Mouse (Mus musculus) cerebellum, adult 9-10 months (tissue): Measurements from ENCODE around the gene Rps21.

Experiments
- DNase-seq: peaks from one replicate; pipeline ENCODE4 v3.0.0; 2022

Rps21 gene

DNA sequence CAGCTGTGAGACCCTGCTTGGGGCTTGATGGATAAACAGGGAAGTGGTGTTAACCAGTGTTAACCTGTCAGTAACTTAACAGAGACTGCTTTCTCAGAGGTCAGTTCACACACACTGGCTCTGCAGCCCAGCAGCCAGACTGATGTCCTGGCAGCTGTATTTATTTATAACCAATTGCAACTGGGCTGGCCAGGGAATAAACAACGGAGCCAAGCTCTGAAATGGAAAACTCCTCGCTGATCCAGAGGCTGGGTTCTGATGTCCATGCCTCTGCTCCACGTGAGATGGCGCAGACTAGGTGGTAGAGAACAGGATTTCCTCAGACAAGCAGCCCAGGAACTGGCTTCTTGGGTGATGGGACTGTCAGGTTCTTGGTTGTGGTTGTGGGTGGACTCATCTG, 34.8 kb downstream of the Rps21 start:
- DNase-seq: no peak

DNA sequence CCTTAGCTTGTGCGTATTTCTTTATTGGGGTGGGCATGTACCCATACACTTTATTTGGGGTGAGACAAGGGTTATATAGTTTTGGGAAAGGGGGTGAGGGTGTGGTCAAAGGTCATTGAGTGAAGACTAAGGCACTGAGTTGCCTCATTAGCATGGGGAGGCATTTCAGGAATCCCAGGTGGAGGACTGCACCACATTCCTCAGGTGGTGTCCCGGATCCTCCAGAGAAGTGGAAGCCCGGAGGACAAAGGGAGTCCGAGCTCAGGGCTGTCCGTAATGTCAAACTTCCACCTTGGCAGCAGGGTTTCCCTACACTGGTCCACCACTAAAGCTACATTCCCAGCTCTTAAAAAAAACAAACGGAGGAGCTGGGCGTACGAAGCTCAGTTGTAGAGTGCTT, 35.7 kb downstream of the Rps21 start:
- DNase-seq: no peak

DNA sequence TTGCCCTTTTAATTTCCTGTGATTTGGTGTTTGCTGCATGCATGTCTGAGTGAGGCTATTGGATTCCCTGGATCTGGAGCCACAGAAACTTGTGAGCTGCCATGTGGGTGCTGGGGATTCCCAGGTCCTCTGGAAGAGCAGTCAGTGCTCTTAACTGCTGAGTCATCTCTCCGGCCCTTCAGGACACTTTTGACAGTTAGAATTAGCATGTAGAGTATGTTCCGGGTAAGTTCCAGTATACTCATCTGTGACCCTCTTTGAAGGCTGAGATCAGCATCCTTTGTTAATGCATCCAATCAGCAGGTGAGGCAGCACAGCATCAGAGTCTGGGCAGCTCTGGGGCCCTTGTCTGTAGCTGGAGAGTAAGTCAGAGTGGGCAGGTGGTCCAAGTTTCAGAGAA, 43.1 kb downstream of the Rps21 start:
- DNase-seq: no peak

DNA sequence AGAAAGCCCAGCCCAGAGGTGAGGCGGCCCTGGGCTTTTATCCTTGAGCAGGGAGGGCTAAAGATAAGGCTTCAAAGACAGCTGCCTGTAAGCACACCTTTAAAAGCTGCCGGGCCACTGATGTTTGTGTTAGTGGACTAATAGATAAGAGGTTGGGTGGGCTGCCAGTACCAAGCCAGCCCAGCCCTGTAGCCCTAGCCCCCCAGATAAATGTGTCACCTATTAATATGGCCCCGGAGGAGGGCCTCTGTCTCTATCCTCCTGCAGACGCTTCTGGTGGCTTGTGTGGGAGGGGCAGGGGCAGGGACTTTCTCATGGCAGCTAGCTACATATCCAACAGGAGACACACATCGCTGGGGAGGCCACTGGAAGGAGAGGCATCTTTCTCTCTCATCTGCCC, 43.6 kb downstream of the Rps21 start:
- DNase-seq: no peak

DNA sequence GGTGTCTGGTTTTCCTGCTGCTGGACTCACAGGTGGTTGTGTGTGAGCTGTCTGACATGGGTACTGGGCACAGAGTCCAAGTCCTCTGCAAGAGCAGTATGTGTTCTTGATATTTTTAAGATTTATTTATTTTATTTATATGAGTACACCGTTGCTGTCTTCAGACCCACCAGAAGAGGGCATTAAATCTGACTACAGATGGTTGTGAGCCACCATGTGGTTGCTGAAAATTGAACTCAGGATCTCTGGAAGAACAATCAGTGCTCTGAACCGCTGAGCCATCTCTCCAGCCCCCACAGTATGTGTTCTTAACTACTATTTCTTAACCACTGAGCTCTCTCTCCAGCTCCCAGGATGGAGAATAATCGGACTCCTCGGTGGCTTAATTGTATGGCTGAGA, 45.0 kb downstream of the Rps21 start:
- DNase-seq: no peak

DNA sequence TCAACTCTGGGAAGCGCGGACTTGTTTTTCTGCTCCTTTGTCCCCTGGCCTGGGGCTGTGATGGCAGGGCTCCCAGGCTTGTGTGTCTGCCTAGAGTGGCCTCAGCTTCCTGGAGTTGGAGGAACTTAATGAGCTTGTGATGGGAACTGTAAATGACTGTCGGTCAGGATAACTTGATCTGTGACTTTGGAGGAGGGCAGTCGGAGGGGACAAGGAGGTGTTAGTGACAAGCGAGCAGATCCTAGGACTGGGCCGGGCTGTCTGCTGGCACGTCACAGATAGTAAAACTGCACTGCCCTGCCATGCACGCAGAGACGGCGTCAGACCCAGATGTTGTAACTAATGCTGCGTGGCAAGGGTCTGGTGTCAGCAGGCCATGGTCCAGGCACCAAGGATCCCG, 46.3 kb downstream of the Rps21 start:
- no peak for DNase-seq

DNA sequence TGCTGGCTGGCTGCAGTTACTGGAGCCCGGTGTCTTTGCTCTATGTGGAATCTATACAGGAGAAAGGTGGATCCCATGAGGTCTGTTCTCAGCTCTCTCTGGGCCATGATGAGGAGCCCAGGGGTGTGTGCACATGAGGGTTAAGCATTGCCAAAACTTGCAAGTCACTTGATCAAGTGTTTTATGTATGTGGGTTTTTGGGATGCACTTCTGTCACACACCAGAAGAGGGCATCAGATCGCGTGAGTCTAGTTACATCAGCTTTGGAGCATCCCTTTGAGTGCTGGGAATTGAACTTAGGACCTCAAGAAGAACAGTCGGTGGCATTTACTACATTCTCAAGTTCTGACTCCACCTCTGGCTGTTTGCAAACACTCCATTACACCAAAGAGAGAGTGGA, 47.4 kb downstream of the Rps21 start:
- no peak for DNase-seq

- no peak for DNase-seq
Measured at GRCm38 (mm10) chr2:180305490-180305889, 48.3 kb downstream of the Rps21 start.

- DNase-seq: no peak
Measured at GRCm38 (mm10) chr2:180306009-180306408, 48.8 kb downstream of the Rps21 start.

DNA sequence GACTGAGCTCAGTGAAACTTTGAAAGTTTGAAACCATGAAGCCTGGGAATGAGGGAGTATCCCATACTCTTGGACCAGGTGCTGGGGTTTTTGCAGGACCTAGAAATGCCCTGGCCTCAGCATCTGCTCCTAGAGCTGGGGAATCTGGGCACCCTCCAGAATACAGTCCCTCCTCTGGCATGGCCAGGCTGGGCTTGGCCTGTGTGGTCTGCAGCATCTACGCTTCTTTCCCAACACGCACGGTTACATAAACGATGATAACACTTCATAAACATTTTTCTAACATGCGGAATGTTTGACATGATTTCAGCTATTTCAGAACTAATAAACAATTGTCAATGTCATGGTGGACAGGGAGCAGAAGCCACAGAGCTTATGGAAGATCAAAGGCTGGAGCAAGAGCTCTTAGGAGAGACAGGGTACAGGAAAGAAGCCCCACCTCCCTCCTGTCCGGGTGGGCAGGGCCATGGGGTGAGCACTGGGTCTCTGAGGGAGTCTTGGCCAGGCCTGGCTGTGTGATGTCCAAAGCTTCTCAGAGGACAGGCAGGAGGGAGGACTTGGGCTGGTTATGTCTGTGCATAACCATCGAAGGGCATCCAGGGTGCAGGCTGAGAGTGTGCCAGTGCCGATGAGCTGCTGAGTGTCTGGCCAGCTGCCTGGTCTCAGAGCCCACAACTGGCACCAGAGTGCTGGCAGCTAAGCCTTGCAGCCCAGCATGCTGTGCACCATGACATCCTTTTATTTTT, 49.4 kb downstream of the Rps21 start:
- peak; percentile 7 for DNase-seq

GRCm38 (mm10) chr2:180307680-180308079, 50.5 kb downstream of the Rps21 start:
- no peak for DNase-seq
